In genomic region chr11:95973187-95973586, GRCm38 (mm10) we compare ENCODE assay signal across 31 mouse cellular contexts. TPM values are rescaled to one million over a fixed set of nuclear protein-coding genes. Genes with fewer than 3 reads are reported as not detected.
DNase-seq lines count a peak whose midpoint lies in the region; ATAC-seq and TF ChIP-seq lines count a peak whose summit lies in the region.
"Had no signal": no experiment of that assay in that cellular context is flagged by ENCODE, and none has a peak within 500 bp of the region (broad histone marks: within the 10 kb centered on the region; RNA-seq: fewer than 3 reads in every experiment).

No protein-coding gene starts in this region.

- no peaks in the 10 kb centered on the region for H3K9me3 ChIP-seq in intestine, postnatal 0 days (ENCODE audit: control insufficient read depth)
- H3K9me3 ChIP-seq in intestine, embryonic 16.5 days (ENCODE audit: control insufficient read depth, low read length), result no peaks in the 10 kb centered on the region
- no peaks in the 10 kb centered on the region for H3K9me3 ChIP-seq in lung, embryonic 14.5 days (ENCODE audit: low read depth, low read length)
- H3K9me3 ChIP-seq in ES-E14 (ENCODE audit: control insufficient read depth, insufficient read depth, low read depth, low read length), result no peaks in the 10 kb centered on the region
- H3K9me3 ChIP-seq: embryonic facial prominence, embryonic 13.5 days; heart, embryonic 13.5 days had no signal

- no peak for ATAC-seq in intestine, postnatal 0 days
- ATAC-seq in intestine, embryonic 16.5 days, result no peak
- ATAC-seq in lung, embryonic 14.5 days (ENCODE audit: insufficient read depth), result no peak
- ATAC-seq: activated CD4-positive, CD25-positive, alpha-beta regulatory T cell, adult 4 months; forebrain, embryonic 14.5 days; midbrain, embryonic 16.5 days had no signal

- H3K27me3 ChIP-seq in intestine, postnatal 0 days (replicated peaks; ENCODE audit: control insufficient read depth, insufficient read depth, low read length), result no peaks in the 10 kb centered on the region
- H3K27me3 ChIP-seq in intestine, embryonic 16.5 days (replicated peaks; ENCODE audit: control insufficient read depth, insufficient read depth, low read length), result no peaks in the 10 kb centered on the region
- no peaks in the 10 kb centered on the region for H3K27me3 ChIP-seq in lung, embryonic 14.5 days (ENCODE audit: insufficient read depth, low read length)
- H3K27me3 ChIP-seq: embryonic facial prominence, embryonic 13.5 days; heart, embryonic 13.5 days had no signal

- H3K4me3 ChIP-seq in intestine, postnatal 0 days (ENCODE audit: low read depth, low read length), result no peak overlapping the region
- no peak overlapping the region for H3K4me3 ChIP-seq in intestine, embryonic 16.5 days (ENCODE audit: low read length)
- H3K4me3 ChIP-seq in lung, embryonic 14.5 days (ENCODE audit: low read depth, low read length), result no peak overlapping the region
- H3K4me3 ChIP-seq in ES-E14 (ENCODE audit: insufficient read depth in 1 of 2, low read depth in 1 of 2, low read length in 2 of 2, poor library complexity in 1 of 2, severe bottlenecking in 1 of 2), result no peak overlapping the region
- H3K4me3 ChIP-seq: embryonic facial prominence, embryonic 13.5 days; erythroblast, embryonic 14.5 days; heart, embryonic 13.5 days; left cerebral cortex, adult 2 months had no signal

- in situ Hi-C loops in ES-E14 (cut with MboI; ENCODE audit: low sequenced_read_pairs in 2 of 2, unreplicated experiment in 2 of 2), result no loop called here

- no peak for DNase-seq in lung, embryonic 14.5 days
- DNase-seq in lung, adult 18-20 months, result no peak
- DNase-seq in ES-E14 (ENCODE audit: low read depth, low spot score), result no peak
- DNase-seq in brain, embryonic 14.5 days (ENCODE audit: low read depth), result no peak
- no peak for DNase-seq in spleen, postnatal 10 days (ENCODE audit: low spot score in 2 of 2)
- DNase-seq: adrenal gland, postnatal 10 days; cerebellum, adult 2 months; cerebellum, postnatal 36 days; embryo, embryonic 11 days; gastrocnemius, postnatal 14 days; heart, adult 11 months; heart, postnatal 36 days; kidney, adult 9 months; right cerebral cortex, adult 18-20 months; thymus, adult 2 months had no signal

- H3K4me1 ChIP-seq in intestine, postnatal 0 days (replicated peaks; ENCODE audit: control insufficient read depth, insufficient read depth, low read length), result no peaks in the 10 kb centered on the region
- no peaks in the 10 kb centered on the region for H3K4me1 ChIP-seq in intestine, embryonic 16.5 days (ENCODE audit: control insufficient read depth, insufficient read depth, low read length)
- no peaks in the 10 kb centered on the region for H3K4me1 ChIP-seq in lung, embryonic 14.5 days (ENCODE audit: insufficient read depth)
- peaks cover 3 to 6% of the 10 kb centered on the region in 2 experiments; a peak in 2 of 4 replicates for H3K4me1 ChIP-seq in ES-E14 (ENCODE audit: control insufficient read depth in 2 of 2, insufficient read depth in 2 of 2, low read length in 2 of 2, poor library complexity in 1 of 2)
- H3K4me1 ChIP-seq: embryonic facial prominence, embryonic 13.5 days; heart, embryonic 13.5 days had no signal

- H3K27ac ChIP-seq in intestine, postnatal 0 days (ENCODE audit: low read depth, low read length), result no peak overlapping the region
- H3K27ac ChIP-seq in intestine, embryonic 16.5 days (ENCODE audit: low read length), result no peak overlapping the region
- no peak overlapping the region for H3K27ac ChIP-seq in lung, embryonic 14.5 days (ENCODE audit: low read depth)
- no peak overlapping the region for H3K27ac ChIP-seq in ES-E14 (ENCODE audit: insufficient read depth, low read depth, low read length, poor library complexity, severe bottlenecking)
- H3K27ac ChIP-seq: embryonic facial prominence, embryonic 13.5 days; heart, embryonic 13.5 days; hindbrain, embryonic 14.5 days; left cerebral cortex, adult 2 months; macrophage had no signal

- H3K4me2 ChIP-seq in intestine, postnatal 0 days (replicated peaks; ENCODE audit: low read depth), result no peak overlapping the region
- no peak overlapping the region for H3K4me2 ChIP-seq in intestine, embryonic 16.5 days (ENCODE audit: low read depth, low read length)
- no peak overlapping the region for H3K4me2 ChIP-seq in lung, embryonic 14.5 days
- H3K4me2 ChIP-seq: embryonic facial prominence, embryonic 13.5 days; heart, embryonic 13.5 days; hindbrain, embryonic 14.5 days had no signal

- no peak overlapping the region for H3K9ac ChIP-seq in intestine, postnatal 0 days (ENCODE audit: low read depth, low read length)
- H3K9ac ChIP-seq in intestine, embryonic 16.5 days (ENCODE audit: low read depth, low read length), result no peak overlapping the region
- no peak overlapping the region for H3K9ac ChIP-seq in lung, embryonic 14.5 days
- H3K9ac ChIP-seq in ES-E14 (ENCODE audit: insufficient read depth, low read depth, low read length, poor library complexity, severe bottlenecking), result no peak overlapping the region
- H3K9ac ChIP-seq: embryonic facial prominence, embryonic 13.5 days; heart, embryonic 13.5 days; hindbrain, embryonic 14.5 days had no signal

- peaks cover 51% of the 10 kb centered on the region for H3K36me3 ChIP-seq in intestine, postnatal 0 days (ENCODE audit: control insufficient read depth, insufficient read depth)
- H3K36me3 ChIP-seq in intestine, embryonic 16.5 days (ENCODE audit: control insufficient read depth, insufficient read depth, low read length), result peaks cover 36% of the 10 kb centered on the region
- H3K36me3 ChIP-seq in lung, embryonic 14.5 days (ENCODE audit: insufficient read depth), result peaks cover 96% of the 10 kb centered on the region
- H3K36me3 ChIP-seq in ES-E14 (ENCODE audit: control insufficient read depth, insufficient read depth, low read length, poor library complexity, severe bottlenecking), result peaks cover 90% of the 10 kb centered on the region

- peak; percentile 59 for TF ChIP-seq CTCF in intestine, postnatal 0 days (IDR thresholded peaks at IDR 0.05; ENCODE audit: low read depth)
- TF ChIP-seq CTCF in lung, embryonic 14.5 days (IDR thresholded peaks at IDR 0.05; ENCODE audit: low read depth), result peak; percentile 31; the same call in 1 of the 2 replicates
- TF ChIP-seq CTCF in brain, embryonic 14.5 days (IDR thresholded peaks at IDR 0.05; ENCODE audit: borderline replicate concordance, extremely low read depth, insufficient read depth, insufficient read length), result peak; percentile 33; the same call in 1 of the 2 replicates

- 66% methylated on average over 6 of the region's 6 CpGs for WGBS in intestine, postnatal 0 days
- WGBS in intestine, embryonic 16.5 days, result 70% methylated on average over 6 of the region's 6 CpGs
- WGBS in lung, embryonic 14.5 days, result 74% methylated on average over 6 of the region's 6 CpGs

- TF ChIP-seq POLR2A in brain, embryonic 14.5 days (IDR thresholded peaks at IDR 0.05; ENCODE audit: borderline replicate concordance, extremely low read depth, insufficient read depth, insufficient read length, poor library complexity, severe bottlenecking), result no peak

TF ChIP-seq in ES-E14, 5 proteins besides CTCF, POLR2A, EP300 and RAD21:
- TF ChIP-seq ZC3H11A (IDR thresholded peaks at IDR 0.05; ENCODE audit: borderline replicate concordance, low read depth, low read length), result 0 out of 2 replicates have a peak, but pooled peaks have one; percentile 2
- TF ChIP-seq HCFC1 (IDR thresholded peaks at IDR 0.05; ENCODE audit: borderline replicate concordance, insufficient read depth, low read length), result no peak
- TF ChIP-seq ZNF384 (IDR thresholded peaks at IDR 0.05; ENCODE audit: low read depth, low read length), result peak; percentile 60; the same call in 1 of the 2 replicates

RNA-seq across cellular contexts. Expression of gene Igf2bp1, which starts 32.6 kb away (rescaled TPM):
- 5.2 and 7.4 TPM in 2 replicates for polyA plus RNA-seq in intestine, postnatal 0 days (2015; fragmentation: Nextera tagmentation; extraction: Ambion mirVana)
- 38.5 and 41.0 TPM in 2 replicates for polyA plus RNA-seq in intestine, embryonic 16.5 days (2015; fragmentation: Nextera tagmentation; extraction: Ambion mirVana)
- 25.6 and 30.9 TPM in 2 replicates for polyA plus RNA-seq in lung, embryonic 14.5 days (2014; fragmentation: Nextera tagmentation; extraction: Ambion mirVana)
- 273 and 354 TPM in 2 replicates for total RNA-seq in ES-E14 (2012; rRNA removed)
- polyA plus RNA-seq in brain, embryonic 14.5 days (2012; rRNA removed), result 11.9 and 13.4 TPM in 2 replicates
- polyA plus RNA-seq: cerebellum, adult 2 months; macrophage had no signal

RNA-seq across cellular contexts. Expression of gene Gip, which starts 51.2 kb away (rescaled TPM):
- 142 and 149 TPM in 2 replicates for polyA plus RNA-seq in intestine, postnatal 0 days (2015; fragmentation: Nextera tagmentation; extraction: Ambion mirVana)
- polyA plus RNA-seq in intestine, embryonic 16.5 days (2015; fragmentation: Nextera tagmentation; extraction: Ambion mirVana), result 19.9 and 21.5 TPM in 2 replicates
- polyA plus RNA-seq in lung, embryonic 14.5 days (2014; fragmentation: Nextera tagmentation; extraction: Ambion mirVana), result not detected in 2 replicates
- 0.89 and 1.5 TPM in 2 replicates for total RNA-seq in ES-E14 (2012; rRNA removed)
- not detected in 2 replicates for polyA plus RNA-seq in brain, embryonic 14.5 days (2012; rRNA removed)
- total RNA-seq: adrenal gland, postnatal 10 days; gastrocnemius, postnatal 14 days; heart, postnatal 36 days; layer of hippocampus, postnatal 10 days; left cerebral cortex, adult 2 months; left cerebral cortex, postnatal 36 days had no signal
- polyA plus RNA-seq: activated CD4-positive, CD25-positive, alpha-beta regulatory T cell, adult 4 months; C2C12; cerebellum, adult 2 months; embryonic facial prominence, embryonic 13.5 days; erythroblast, embryonic 14.5 days; forebrain, embryonic 14.5 days; heart, embryonic 13.5 days; hindbrain, embryonic 14.5 days; limb, embryonic 14.5 days; macrophage; midbrain, embryonic 16.5 days; neural tube, embryonic 14.5 days had no signal

RNA-seq across cellular contexts. Expression of gene B4galnt2, which starts 58.5 kb away (rescaled TPM):
- polyA plus RNA-seq in intestine, postnatal 0 days (2015; fragmentation: Nextera tagmentation; extraction: Ambion mirVana), result 18.2 and 21.1 TPM in 2 replicates
- polyA plus RNA-seq in intestine, embryonic 16.5 days (2015; fragmentation: Nextera tagmentation; extraction: Ambion mirVana), result 41.8 and 44.3 TPM in 2 replicates
- polyA plus RNA-seq in lung, embryonic 14.5 days (2014; fragmentation: Nextera tagmentation; extraction: Ambion mirVana), result 0.11 and 0.18 TPM in 2 replicates
- 1.5 and 2.3 TPM in 2 replicates for total RNA-seq in ES-E14 (2012; rRNA removed)
- polyA plus RNA-seq in brain, embryonic 14.5 days (2012; rRNA removed), result 0.06 TPM in 1 of 2 replicates, not detected in the other
- total RNA-seq: adrenal gland, postnatal 10 days; gastrocnemius, postnatal 14 days; heart, postnatal 36 days; layer of hippocampus, postnatal 10 days; left cerebral cortex, adult 2 months; left cerebral cortex, postnatal 36 days had no signal
- polyA plus RNA-seq: C2C12; cerebellum, adult 2 months; erythroblast, embryonic 14.5 days; forebrain, embryonic 14.5 days; hindbrain, embryonic 14.5 days; limb, embryonic 14.5 days; midbrain, embryonic 16.5 days; neural tube, embryonic 14.5 days; thymus, adult 2 months had no signal

Comparison
In these comparisons a context has a peak if more than half of its experiments do, and no peak if none do; other contexts are left out.
1. RNA of gene Gip, which starts 51.2 kb away (polyA plus RNA-seq): 142 to 149 TPM in intestine, postnatal 0 days and 19.9 to 21.5 TPM in intestine, embryonic 16.5 days; not detected in lung, embryonic 14.5 days and not detected in brain, embryonic 14.5 days; every median in the first group is over 10 times any median in the second.
2. RNA of gene B4galnt2, which starts 58.5 kb away (polyA plus RNA-seq): 41.8 to 44.3 TPM in intestine, embryonic 16.5 days and 18.2 to 21.1 TPM in intestine, postnatal 0 days; 0.11 to 0.18 TPM in lung, embryonic 14.5 days and 0.06 TPM in brain, embryonic 14.5 days; every median in the first group is over 10 times any median in the second.
3. Peak in every context shown above with its lines, with median percentiles within 50 percentile points of each other: CTCF ChIP-seq.